Mouse (Mus musculus) megakaryocyte, embryonic 14.5 days (primary cell): ENCODE data around the gene Slc22a23.

Experiments
- FLI1 ChIP-seq: IDR thresholded peaks from 2 replicates; pipeline ENCODE4 v1.6.1; 2012; ENCODE audit warnings: low read length, inconsistent platforms, mixed read lengths
- GATA1 ChIP-seq: IDR thresholded peaks from 3 replicates; pipeline ENCODE4 v1.6.1; 2012; ENCODE audit warnings: mixed read lengths, low read length, inconsistent platforms, borderline replicate concordance

GRCm38 (mm10) chr13:34154931-34155272 is 190.1 kb downstream of the Slc22a23 start:
- no peak for TF ChIP-seq GATA1
- TF ChIP-seq FLI1: no peak
